Mouse (Mus musculus) ES-Bruce4 (cell line): ENCODE measurements at regions not wholly inside any gene's neighbourhood (a gene's known extent, or its start where the extent isn't known, plus 50 kb on each side); places are given as distances from the start of the nearest gene placed in this dataset.

Experiments
- EP300 ChIP-seq: IDR thresholded peaks from 2 replicates; pipeline ENCODE4 v1.6.1; 2011; ENCODE audit warnings: low read depth, low read length; ENCODE audit not compliant: insufficient read depth
- POLR2A ChIP-seq: IDR thresholded peaks from one replicate; pipeline ENCODE4 v1.8.1; 2011; ENCODE audit warnings: low read length; ENCODE audit not compliant: insufficient read depth

GRCm38 (mm10) chr15:68714337-68714736 is 2213.6 kb upstream of the Lrrc6 start:
- TF ChIP-seq EP300 (no peak), POLR2A (no peak)
